Mouse (Mus musculus): ENCODE results near the gene Nedd8. TPM values are rescaled to one million over a fixed set of nuclear protein-coding genes. Genes with fewer than 3 reads are reported as not detected.

Gene Nedd8
- polyA plus RNA-seq, 1 experiment from 2014 or later: 563 TPM

GRCm38 (mm10) chr14:55713729-55714122, 41.8 kb upstream of the Nedd8 start, which contains the start of gene Tgm1:
Gene Tgm1, minus strand, starts transcription at chr14:55713926.
- no peak for ATAC-seq (ENCODE audit: insufficient number of reproducible peaks, insufficient read depth, low FRiP score, low read depth)
- H3K4me3 ChIP-seq (ENCODE audit: control insufficient read depth in 1 of 2, insufficient read depth in 1 of 2, low read depth in 1 of 2, low read length in 2 of 2): peak within 1 kb of the TSS; percentile 12 to 26; a peak in 2 of 4 replicates
- peaks cover 22% of the 10 kb centered on the region for H3K36me3 ChIP-seq (ENCODE audit: control insufficient read depth, insufficient read depth, low read length)
- no peak within 1 kb of the TSS for H3K27ac ChIP-seq (replicated peaks in 1 of 2; ENCODE audit: control insufficient read depth in 1 of 2, insufficient read depth in 1 of 2, low read depth in 2 of 2, low read length in 2 of 2)
- no peak within 1 kb of the TSS; the same call in 1 of the 2 replicates for H3K9ac ChIP-seq (ENCODE audit: low read length)
- peaks cover 23% of the 10 kb centered on the region; the same call in 1 of the 2 replicates for H3K27me3 ChIP-seq (ENCODE audit: control insufficient read depth, insufficient read depth, low read length)
- peak within 1 kb of the TSS; percentile 58 for H3K4me2 ChIP-seq (ENCODE audit: low read length)
- peaks cover 5 to 11% of the 10 kb centered on the region in 2 experiments; a peak in 2 of 4 replicates for H3K4me1 ChIP-seq (ENCODE audit: control insufficient read depth in 2 of 2, insufficient read depth in 2 of 2, low read length in 2 of 2)
- WGBS: 22% methylated on average over 4 of the region's 4 CpGs
- H3K9me3 ChIP-seq (ENCODE audit: control insufficient read depth, low read length): no peaks in the 10 kb centered on the region

GRCm38 (mm10) chr14:55713007-55713728, 41.2 kb upstream of the Nedd8 start:
- Histone ChIP-seq H3K9me3 (ENCODE audit: control insufficient read depth, low read length) (no peaks in the 10 kb centered on the region), H3K27ac (replicated peaks in 1 of 2; ENCODE audit: control insufficient read depth in 1 of 2, insufficient read depth in 1 of 2, low read depth in 2 of 2, low read length in 2 of 2) (no peak overlapping the region)
- WGBS: 13% methylated on average over 25 of the region's 25 CpGs

GRCm38 (mm10) chr14:55711786-55712185, 39.9 kb upstream of the Nedd8 start:
- WGBS: 71% methylated on average over 7 of the region's 7 CpGs
- ATAC-seq (ENCODE audit: insufficient number of reproducible peaks, insufficient read depth, low FRiP score, low read depth): no peak
- Histone ChIP-seq H3K27ac (replicated peaks in 1 of 2; ENCODE audit: control insufficient read depth in 1 of 2, insufficient read depth in 1 of 2, low read depth in 2 of 2, low read length in 2 of 2) (no peak overlapping the region), H3K36me3 (ENCODE audit: control insufficient read depth, insufficient read depth, low read length) (peaks cover 5% of the 10 kb centered on the region), H3K4me1 (ENCODE audit: control insufficient read depth in 2 of 2, insufficient read depth in 2 of 2, low read length in 2 of 2) (peaks cover 5 to 11% of the 10 kb centered on the region in 2 experiments; a peak in 2 of 4 replicates), H3K4me2 (ENCODE audit: low read length) (no peak overlapping the region), H3K4me3 (ENCODE audit: control insufficient read depth in 1 of 2, insufficient read depth in 1 of 2, low read depth in 1 of 2, low read length in 2 of 2) (no peak overlapping the region), H3K9ac (ENCODE audit: low read length) (no peak overlapping the region), H3K9me3 (ENCODE audit: control insufficient read depth, low read length) (no peaks in the 10 kb centered on the region), H3K27me3 (ENCODE audit: control insufficient read depth, insufficient read depth, low read length) (peaks cover 23% of the 10 kb centered on the region; the same call in 1 of the 2 replicates)

More at GRCm38 (mm10) chr14:55713007-55713728, 41.2 kb upstream of the Nedd8 start:
- ATAC-seq (ENCODE audit: insufficient number of reproducible peaks, insufficient read depth, low FRiP score, low read depth): no peak
- H3K9ac ChIP-seq (ENCODE audit: low read length): no peak overlapping the region; the same call in 1 of the 2 replicates
- H3K36me3 ChIP-seq (ENCODE audit: control insufficient read depth, insufficient read depth, low read length): peaks cover 17% of the 10 kb centered on the region
- H3K4me2 ChIP-seq (ENCODE audit: low read length): peak overlapping the region; percentile 58
- peak overlapping the region; percentile 12 to 26; a peak in 2 of 4 replicates for H3K4me3 ChIP-seq (ENCODE audit: control insufficient read depth in 1 of 2, insufficient read depth in 1 of 2, low read depth in 1 of 2, low read length in 2 of 2)
- H3K27me3 ChIP-seq (ENCODE audit: control insufficient read depth, insufficient read depth, low read length): peaks cover 23% of the 10 kb centered on the region; the same call in 1 of the 2 replicates
- H3K4me1 ChIP-seq (ENCODE audit: control insufficient read depth in 2 of 2, insufficient read depth in 2 of 2, low read length in 2 of 2): peaks cover 5 to 11% of the 10 kb centered on the region in 2 experiments; a peak in 2 of 4 replicates

- 77% methylated on average over 4 of the region's 4 CpGs for WGBS
- Histone ChIP-seq H3K9me3 (ENCODE audit: control insufficient read depth, low read length) (no peaks in the 10 kb centered on the region), H3K4me3 (ENCODE audit: control insufficient read depth in 1 of 2, insufficient read depth in 1 of 2, low read depth in 1 of 2, low read length in 2 of 2) (no peak overlapping the region), H3K27ac (replicated peaks in 1 of 2; ENCODE audit: control insufficient read depth in 1 of 2, insufficient read depth in 1 of 2, low read depth in 2 of 2, low read length in 2 of 2) (no peak overlapping the region), H3K9ac (ENCODE audit: low read length) (no peak overlapping the region), H3K4me2 (ENCODE audit: low read length) (no peak overlapping the region), H3K36me3 (ENCODE audit: control insufficient read depth, insufficient read depth, low read length) (no peaks in the 10 kb centered on the region), H3K27me3 (ENCODE audit: control insufficient read depth, insufficient read depth, low read length) (peaks cover 23% of the 10 kb centered on the region; the same call in 1 of the 2 replicates), H3K4me1 (ENCODE audit: control insufficient read depth in 2 of 2, insufficient read depth in 2 of 2, low read length in 2 of 2) (peaks cover 5 to 11% of the 10 kb centered on the region in 2 experiments; a peak in 2 of 4 replicates)
- ATAC-seq (ENCODE audit: insufficient number of reproducible peaks, insufficient read depth, low FRiP score, low read depth): no peak
These were observed 37.6 kb upstream of the Nedd8 start for GRCm38 (mm10) chr14:55709509-55709908.

GRCm38 (mm10) chr14:55707397-55707796, 35.5 kb upstream of the Nedd8 start:
- 55% methylated on average over 5 of the region's 5 CpGs for WGBS
- no peak overlapping the region for H3K27ac ChIP-seq (replicated peaks in 1 of 2; ENCODE audit: control insufficient read depth in 1 of 2, insufficient read depth in 1 of 2, low read depth in 2 of 2, low read length in 2 of 2)
- H3K4me2 ChIP-seq (ENCODE audit: low read length): no peak overlapping the region
- no peaks in the 10 kb centered on the region; a peak in 1 of 4 replicates for H3K4me1 ChIP-seq (ENCODE audit: control insufficient read depth in 2 of 2, insufficient read depth in 2 of 2, low read length in 2 of 2)
- no peaks in the 10 kb centered on the region for H3K9me3 ChIP-seq (ENCODE audit: control insufficient read depth, low read length)
- no peak overlapping the region for H3K4me3 ChIP-seq (ENCODE audit: control insufficient read depth in 1 of 2, insufficient read depth in 1 of 2, low read depth in 1 of 2, low read length in 2 of 2)
- H3K9ac ChIP-seq (ENCODE audit: low read length): no peak overlapping the region
- peaks cover 11% of the 10 kb centered on the region; the same call in 1 of the 2 replicates for H3K27me3 ChIP-seq (ENCODE audit: control insufficient read depth, insufficient read depth, low read length)
- H3K36me3 ChIP-seq (ENCODE audit: control insufficient read depth, insufficient read depth, low read length): no peaks in the 10 kb centered on the region
- no peak for ATAC-seq (ENCODE audit: insufficient number of reproducible peaks, insufficient read depth, low FRiP score, low read depth)

GRCm38 (mm10) chr14:55706051-55706600, 34.2 kb upstream of the Nedd8 start:
- H3K9ac ChIP-seq (ENCODE audit: low read length): no peak overlapping the region
- no peak overlapping the region for H3K4me3 ChIP-seq (ENCODE audit: control insufficient read depth in 1 of 2, insufficient read depth in 1 of 2, low read depth in 1 of 2, low read length in 2 of 2)
- no peaks in the 10 kb centered on the region for H3K36me3 ChIP-seq (ENCODE audit: control insufficient read depth, insufficient read depth, low read length)
- no peak overlapping the region for H3K27ac ChIP-seq (replicated peaks in 1 of 2; ENCODE audit: control insufficient read depth in 1 of 2, insufficient read depth in 1 of 2, low read depth in 2 of 2, low read length in 2 of 2)
- H3K27me3 ChIP-seq (ENCODE audit: control insufficient read depth, insufficient read depth, low read length): no peaks in the 10 kb centered on the region
- no peak overlapping the region for H3K4me2 ChIP-seq (ENCODE audit: low read length)
- H3K4me1 ChIP-seq (ENCODE audit: control insufficient read depth in 2 of 2, insufficient read depth in 2 of 2, low read length in 2 of 2): no peaks in the 10 kb centered on the region; a peak in 1 of 4 replicates
- ATAC-seq (ENCODE audit: insufficient number of reproducible peaks, insufficient read depth, low FRiP score, low read depth): no peak
- H3K9me3 ChIP-seq (ENCODE audit: control insufficient read depth, low read length): no peaks in the 10 kb centered on the region
- 76% methylated on average over 8 of the region's 8 CpGs for WGBS

- Histone ChIP-seq H3K4me2 (ENCODE audit: low read length) (no peak overlapping the region), H3K9me3 (ENCODE audit: control insufficient read depth, low read length) (no peaks in the 10 kb centered on the region), H3K27ac (replicated peaks in 1 of 2; ENCODE audit: control insufficient read depth in 1 of 2, insufficient read depth in 1 of 2, low read depth in 2 of 2, low read length in 2 of 2) (no peak overlapping the region), H3K4me1 (ENCODE audit: control insufficient read depth in 2 of 2, insufficient read depth in 2 of 2, low read length in 2 of 2) (no peaks in the 10 kb centered on the region; a peak in 1 of 4 replicates), H3K4me3 (ENCODE audit: control insufficient read depth in 1 of 2, insufficient read depth in 1 of 2, low read depth in 1 of 2, low read length in 2 of 2) (no peak overlapping the region), H3K9ac (ENCODE audit: low read length) (no peak overlapping the region), H3K27me3 (ENCODE audit: control insufficient read depth, insufficient read depth, low read length) (no peaks in the 10 kb centered on the region), H3K36me3 (ENCODE audit: control insufficient read depth, insufficient read depth, low read length) (no peaks in the 10 kb centered on the region)
- ATAC-seq (ENCODE audit: insufficient number of reproducible peaks, insufficient read depth, low FRiP score, low read depth): no peak
- WGBS: 56% methylated on average over 6 of the region's 6 CpGs
These were observed 30.8 kb upstream of the Nedd8 start for GRCm38 (mm10) chr14:55702761-55703160.
